Mouse (Mus musculus): ENCODE data around the gene 4931414P19Rik. TPM values are rescaled to one million over a fixed set of nuclear protein-coding genes. Genes with fewer than 3 reads are reported as not detected.
"Not testable (repeated sequence)": the region's sequence is repeated elsewhere in the genome, so short reads cannot be mapped to it uniquely, and the experiment has no call there.

The 4931414P19Rik gene
- total RNA-seq, 1 experiment: 4.8 TPM

DNA sequence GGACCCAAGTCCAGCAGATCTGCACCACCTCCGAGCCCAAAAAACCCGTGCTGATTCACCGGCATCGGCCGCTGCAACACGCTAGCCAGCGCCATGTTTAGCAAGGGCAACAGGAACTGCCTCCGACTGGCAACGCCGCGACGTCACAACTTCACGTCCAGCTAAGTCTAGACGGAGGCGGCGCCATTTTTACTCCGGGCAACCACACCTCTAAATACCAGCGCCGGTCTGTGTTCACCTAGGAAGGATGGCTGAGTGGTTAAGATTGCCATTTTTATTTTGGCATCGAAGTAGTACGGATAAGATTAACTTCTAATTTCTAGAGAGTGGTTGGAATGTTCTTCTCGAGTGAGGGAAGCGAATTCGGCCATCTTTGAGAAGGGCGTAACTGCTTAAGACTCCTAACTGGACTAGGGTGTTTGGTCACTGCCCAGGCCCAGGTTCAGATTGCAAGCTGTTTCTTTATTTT lies 12.1 kb upstream of the 4931414P19Rik start, which contains the start of gene Psmb5:
Gene Psmb5 (minus strand): TSS at position 126 of the 469 bp plus-strand sequence.
- Histone ChIP-seq H3K36me3 (ENCODE audit: control insufficient read depth, insufficient read depth, low read length, poor library complexity, severe bottlenecking) (peaks cover 22% of the 10 kb centered on the region), H3K9me3 (ENCODE audit: control insufficient read depth, insufficient read depth, low read depth, low read length) (no peaks in the 10 kb centered on the region), H3K27ac (ENCODE audit: insufficient read depth, low read depth, low read length, poor library complexity, severe bottlenecking) (peak within 1 kb of the TSS; percentile 65), H3K9ac (ENCODE audit: insufficient read depth, low read depth, low read length, poor library complexity, severe bottlenecking) (peak within 1 kb of the TSS; percentile 90), H3K4me1 (ENCODE audit: control insufficient read depth in 2 of 2, insufficient read depth in 2 of 2, low read length in 2 of 2, poor library complexity in 1 of 2) (peaks cover 0 to 6% of the 10 kb centered on the region in 2 experiments; a peak in 2 of 4 replicates), H3K4me3 (ENCODE audit: insufficient read depth in 1 of 2, low read depth in 1 of 2, low read length in 2 of 2, poor library complexity in 1 of 2, severe bottlenecking in 1 of 2) (peak within 1 kb of the TSS; percentile 90 to 91)
- no peak for TF ChIP-seq MAFK (IDR thresholded peaks at IDR 0.05; ENCODE audit: insufficient read depth, low read depth, low read length)
- TF ChIP-seq HCFC1 (IDR thresholded peaks at IDR 0.05; ENCODE audit: borderline replicate concordance, insufficient read depth, low read length): peak; percentile 89
- in situ Hi-C loops (cut with MboI; ENCODE audit: low sequenced_read_pairs in 2 of 2, unreplicated experiment in 2 of 2): no loop called here
- DNase-seq (ENCODE audit: low read depth, low spot score): peak; percentile 79

DNA sequence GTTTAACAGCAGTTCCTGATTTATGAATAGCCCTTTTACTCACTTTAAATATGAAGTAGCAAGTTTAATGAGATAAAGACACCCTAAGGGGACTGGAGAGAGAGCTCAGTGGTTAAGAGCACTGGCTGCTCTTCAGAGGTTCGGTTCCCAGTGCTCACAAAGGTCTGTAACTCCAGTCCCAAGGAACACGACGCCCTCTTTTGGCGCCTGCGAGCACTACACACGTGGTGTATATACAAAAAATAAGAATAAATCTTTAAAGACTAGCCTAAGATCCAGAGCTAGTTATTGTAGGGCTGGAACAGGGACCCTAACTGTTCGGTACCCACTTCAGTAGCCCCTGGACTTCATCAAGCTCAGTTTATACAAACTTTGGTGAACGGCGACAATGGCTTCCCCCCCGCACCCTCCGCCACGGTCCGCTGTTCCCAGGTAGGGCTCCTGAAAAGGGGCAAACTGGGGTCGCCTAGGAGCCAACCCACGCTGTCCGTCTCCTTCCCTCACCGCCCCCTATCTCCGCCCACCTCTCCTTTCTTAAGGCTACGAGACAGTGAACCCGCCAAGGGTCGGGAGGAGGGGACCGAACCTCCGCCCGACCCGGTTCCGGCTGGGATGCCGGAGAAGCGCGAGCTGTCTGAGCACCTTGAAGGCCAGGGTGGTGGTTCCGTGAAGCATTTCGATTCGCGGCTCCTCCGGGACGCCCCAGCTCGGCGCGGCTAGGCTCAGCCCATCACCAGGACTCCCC lies 11.5 kb upstream of the 4931414P19Rik start:
- H3K9me3 ChIP-seq (ENCODE audit: control insufficient read depth, insufficient read depth, low read depth, low read length): no peaks in the 10 kb centered on the region
- H3K27ac ChIP-seq (ENCODE audit: insufficient read depth, low read depth, low read length, poor library complexity, severe bottlenecking): peak overlapping the region; percentile 65
- TF ChIP-seq HCFC1 (IDR thresholded peaks at IDR 0.05; ENCODE audit: borderline replicate concordance, insufficient read depth, low read length): no peak
- no peak for TF ChIP-seq ZC3H11A (IDR thresholded peaks at IDR 0.05; ENCODE audit: borderline replicate concordance, low read depth, low read length)
- no peak for TF ChIP-seq CHD2 (IDR thresholded peaks at IDR 0.05; ENCODE audit: low read depth, low read length)
- TF ChIP-seq ZNF384 (IDR thresholded peaks at IDR 0.05; ENCODE audit: low read depth, low read length): no peak
- TF ChIP-seq MAFK (IDR thresholded peaks at IDR 0.05; ENCODE audit: insufficient read depth, low read depth, low read length): no peak
- H3K9ac ChIP-seq (ENCODE audit: insufficient read depth, low read depth, low read length, poor library complexity, severe bottlenecking): peak overlapping the region; percentile 90
- DNase-seq (ENCODE audit: low read depth, low spot score): peak; percentile 52
- in situ Hi-C loops (cut with MboI; ENCODE audit: low sequenced_read_pairs in 2 of 2, unreplicated experiment in 2 of 2): no loop called here
- peak overlapping the region; percentile 90 to 91 for H3K4me3 ChIP-seq (ENCODE audit: insufficient read depth in 1 of 2, low read depth in 1 of 2, low read length in 2 of 2, poor library complexity in 1 of 2, severe bottlenecking in 1 of 2)
- peaks cover 0 to 6% of the 10 kb centered on the region in 2 experiments; a peak in 2 of 4 replicates for H3K4me1 ChIP-seq (ENCODE audit: control insufficient read depth in 2 of 2, insufficient read depth in 2 of 2, low read length in 2 of 2, poor library complexity in 1 of 2)
- peaks cover 27% of the 10 kb centered on the region for H3K36me3 ChIP-seq (ENCODE audit: control insufficient read depth, insufficient read depth, low read length, poor library complexity, severe bottlenecking)

GRCm38 (mm10) chr14:54616226-54616825 lies 10.5 kb upstream of the 4931414P19Rik start:
- no peak for TF ChIP-seq ZC3H11A (IDR thresholded peaks at IDR 0.05; ENCODE audit: borderline replicate concordance, low read depth, low read length)
- no peak for TF ChIP-seq ZNF384 (IDR thresholded peaks at IDR 0.05; ENCODE audit: low read depth, low read length)
- no peak for TF ChIP-seq CHD2 (IDR thresholded peaks at IDR 0.05; ENCODE audit: low read depth, low read length)
- TF ChIP-seq MAFK (IDR thresholded peaks at IDR 0.05; ENCODE audit: insufficient read depth, low read depth, low read length): no peak
- TF ChIP-seq HCFC1 (IDR thresholded peaks at IDR 0.05; ENCODE audit: borderline replicate concordance, insufficient read depth, low read length): no peak
- Histone ChIP-seq H3K9me3 (ENCODE audit: control insufficient read depth, insufficient read depth, low read depth, low read length) (no peaks in the 10 kb centered on the region), H3K4me1 (ENCODE audit: control insufficient read depth in 2 of 2, insufficient read depth in 2 of 2, low read length in 2 of 2, poor library complexity in 1 of 2) (peaks cover 0 to 6% of the 10 kb centered on the region in 2 experiments; a peak in 2 of 4 replicates), H3K36me3 (ENCODE audit: control insufficient read depth, insufficient read depth, low read length, poor library complexity, severe bottlenecking) (peaks cover 33% of the 10 kb centered on the region), H3K27ac (ENCODE audit: insufficient read depth, low read depth, low read length, poor library complexity, severe bottlenecking) (no peak overlapping the region), H3K9ac (ENCODE audit: insufficient read depth, low read depth, low read length, poor library complexity, severe bottlenecking) (no peak overlapping the region; the same call in 1 of the 2 replicates), H3K4me3 (ENCODE audit: insufficient read depth in 1 of 2, low read depth in 1 of 2, low read length in 2 of 2, poor library complexity in 1 of 2, severe bottlenecking in 1 of 2) (peak overlapping the region in 1 of 2 experiments; percentile 90; a peak in 2 of 4 replicates)
- in situ Hi-C loops (cut with MboI; ENCODE audit: low sequenced_read_pairs in 2 of 2, unreplicated experiment in 2 of 2): no loop called here
- DNase-seq (ENCODE audit: low read depth, low spot score): no peak

GRCm38 (mm10) chr14:54614130-54614529 lies 8.3 kb upstream of the 4931414P19Rik start:
- peaks cover 33% of the 10 kb centered on the region for H3K36me3 ChIP-seq (ENCODE audit: control insufficient read depth, insufficient read depth, low read length, poor library complexity, severe bottlenecking)
- H3K9ac ChIP-seq (ENCODE audit: insufficient read depth, low read depth, low read length, poor library complexity, severe bottlenecking); H3K4me1 ChIP-seq (ENCODE audit: control insufficient read depth in 2 of 2, insufficient read depth in 2 of 2, low read length in 2 of 2, poor library complexity in 1 of 2); H3K9me3 ChIP-seq (ENCODE audit: control insufficient read depth, insufficient read depth, low read depth, low read length); H3K27ac ChIP-seq (ENCODE audit: insufficient read depth, low read depth, low read length, poor library complexity, severe bottlenecking); DNase-seq (ENCODE audit: low read depth, low spot score); H3K4me3 ChIP-seq (ENCODE audit: insufficient read depth in 1 of 2, low read depth in 1 of 2, low read length in 2 of 2, poor library complexity in 1 of 2, severe bottlenecking in 1 of 2); in situ Hi-C loops (cut with MboI; ENCODE audit: low sequenced_read_pairs in 2 of 2, unreplicated experiment in 2 of 2): not testable (repeated sequence)
